Mouse (Mus musculus): ENCODE measurements around the gene Celsr1. TPM values are rescaled to one million over a fixed set of nuclear protein-coding genes. Genes with fewer than 3 reads are reported as not detected.

Celsr1 gene
- total and polyA plus RNA-seq, 3 experiments: not detected

DNA sequence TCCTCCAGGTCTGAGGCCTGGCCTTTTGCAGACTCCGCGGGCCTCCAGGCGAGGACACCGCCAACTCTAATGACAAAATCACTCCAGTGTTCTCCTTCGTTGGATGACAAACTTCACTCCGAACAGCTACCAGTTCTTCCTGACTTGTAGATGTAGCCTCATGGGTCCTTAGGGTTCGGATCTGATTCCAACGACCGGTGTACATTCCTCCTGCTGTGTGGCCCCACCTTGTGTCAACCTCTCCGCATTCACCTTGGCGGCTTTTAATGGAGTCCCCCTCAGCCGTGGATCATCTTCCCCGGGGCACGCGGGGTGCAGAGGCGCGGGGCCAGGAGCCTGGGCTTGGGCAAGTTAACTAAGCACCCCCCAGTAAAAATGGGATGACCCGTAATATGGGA, 154.1 kb downstream of the Celsr1 start:
- Histone ChIP-seq H3K9me3 (replicated peaks; ENCODE audit: low read length) (no peaks in the 10 kb centered on the region), H3K36me3 (replicated peaks in 1 of 2; ENCODE audit: control insufficient read depth in 1 of 2, insufficient read depth in 1 of 2, low read length in 1 of 2) (peaks cover 35 to 63% of the 10 kb centered on the region in 2 experiments), H3K27me3 (replicated peaks) (no peaks in the 10 kb centered on the region), H3K4me3 (replicated peaks in 1 of 3; ENCODE audit: low read depth in 2 of 3, low read length in 2 of 3, poor library complexity in 1 of 3) (peak overlapping the region; percentile 80 to 97 (median 86)), H3K4me2 (ENCODE audit: insufficient read depth, low read depth, poor library complexity, severe bottlenecking) (peak overlapping the region; percentile 94), H3K9ac (ENCODE audit: insufficient read depth, low read depth) (peak overlapping the region; percentile 57), H3K4me1 (ENCODE audit: control insufficient read depth in 1 of 2, insufficient read depth in 2 of 2) (peaks cover 4 to 15% of the 10 kb centered on the region in 2 experiments), H3K79me2 (replicated peaks; ENCODE audit: control insufficient read depth, extremely low read depth, insufficient read depth, poor library complexity, severe bottlenecking) (no peaks in the 10 kb centered on the region), H3K27ac (ENCODE audit: insufficient read depth, low read depth) (peak overlapping the region; percentile 16; the same call in 1 of the 2 replicates)
- no peak for DNase-seq (ENCODE audit: extremely low read depth)
- in situ Hi-C loops (cut with MboI; ENCODE audit: low pct_ligation_motif_present, low pct_unique_long_range_greater_than_20kb, low sequenced_read_pairs): no loop called here
- dilution Hi-C loops (cut with MboI; ENCODE audit: extremely low pct_ligation_motif_present, extremely low pct_unique_long_range_greater_than_20kb, low sequenced_read_pairs): no loop called here
- TF ChIP-seq MAX (IDR thresholded peaks at IDR 0.05; ENCODE audit: low read length): peak; percentile 9; the same call in 1 of the 2 replicates
- TF ChIP-seq CHD2 (IDR thresholded peaks at IDR 0.05; ENCODE audit: low read length): no peak
- TF ChIP-seq MYC (IDR thresholded peaks at IDR 0.05; ENCODE audit: low read depth, low read length): no peak

DNA sequence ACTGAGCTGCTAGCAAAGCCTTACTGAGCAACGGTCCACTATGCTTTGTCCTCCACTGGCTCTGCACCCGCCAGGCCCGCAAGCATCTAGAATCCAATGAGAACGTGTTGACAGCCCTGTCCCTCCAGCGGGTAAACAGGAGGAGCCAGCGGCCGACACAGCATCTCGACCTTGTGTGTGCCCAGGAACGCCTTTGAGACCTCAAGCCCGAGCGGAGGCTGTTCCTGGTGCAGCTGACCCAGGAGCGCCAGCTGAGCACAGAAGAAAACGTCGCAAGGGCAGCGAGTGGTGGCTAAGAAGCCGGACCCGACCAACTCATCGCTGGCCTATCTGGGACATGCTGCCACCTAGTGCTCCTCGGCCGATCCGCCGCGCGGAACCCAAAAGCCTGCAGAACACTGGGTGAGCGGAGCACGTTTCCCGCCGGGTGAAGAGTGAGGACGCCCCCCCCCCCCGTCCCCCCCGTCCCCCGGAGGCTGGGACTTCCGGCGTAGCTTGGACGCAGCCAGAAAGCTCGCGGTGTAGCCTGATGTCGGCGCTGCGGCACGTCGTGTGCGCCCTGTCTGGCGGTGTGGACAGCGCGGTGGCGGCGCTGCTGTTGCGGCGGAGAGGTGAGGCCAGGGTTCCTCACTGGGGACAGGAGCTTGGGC, 154.6 kb downstream of the Celsr1 start, which contains the start of gene Trmu:
TSS of gene Trmu (plus strand) at position 465 of the 650 bp plus-strand sequence.
- dilution Hi-C loops (cut with MboI; ENCODE audit: extremely low pct_ligation_motif_present, extremely low pct_unique_long_range_greater_than_20kb, low sequenced_read_pairs): no loop called here
- DNase-seq (ENCODE audit: extremely low read depth): peak; percentile 88
- Histone ChIP-seq H3K79me2 (replicated peaks; ENCODE audit: control insufficient read depth, extremely low read depth, insufficient read depth, poor library complexity, severe bottlenecking) (no peaks in the 10 kb centered on the region), H3K36me3 (replicated peaks in 1 of 2; ENCODE audit: control insufficient read depth in 1 of 2, insufficient read depth in 1 of 2, low read length in 1 of 2) (peaks cover 39 to 65% of the 10 kb centered on the region in 2 experiments), H3K4me3 (replicated peaks in 1 of 3; ENCODE audit: low read depth in 2 of 3, low read length in 2 of 3, poor library complexity in 1 of 3) (peak within 1 kb of the TSS; percentile 80 to 97 (median 86)), H3K4me2 (ENCODE audit: insufficient read depth, low read depth, poor library complexity, severe bottlenecking) (peak within 1 kb of the TSS; percentile 94), H3K9me3 (replicated peaks; ENCODE audit: low read length) (no peaks in the 10 kb centered on the region), H3K4me1 (ENCODE audit: control insufficient read depth in 1 of 2, insufficient read depth in 2 of 2) (peaks cover 4 to 15% of the 10 kb centered on the region in 2 experiments), H3K27ac (ENCODE audit: insufficient read depth, low read depth) (peak within 1 kb of the TSS; percentile 16), H3K9ac (ENCODE audit: insufficient read depth, low read depth) (peak within 1 kb of the TSS; percentile 57), H3K27me3 (replicated peaks) (no peaks in the 10 kb centered on the region)
- in situ Hi-C loops (cut with MboI; ENCODE audit: low pct_ligation_motif_present, low pct_unique_long_range_greater_than_20kb, low sequenced_read_pairs): no loop called here
- TF ChIP-seq JUN (IDR thresholded peaks at IDR 0.05; ENCODE audit: insufficient read depth, low read depth, low read length) (no peak), HCFC1 (IDR thresholded peaks at IDR 0.05; ENCODE audit: low read depth, low read length) (peak; percentile 83), GABPA (IDR thresholded peaks at IDR 0.05; ENCODE audit: insufficient replicate concordance, low read depth, low read length) (no peak), IRF4 (IDR thresholded peaks at IDR 0.05; ENCODE audit: low read depth, low read length) (peak; percentile 54; the same call in 1 of the 2 replicates), TBP (conservative IDR thresholded peaks at IDR 0.05; ENCODE audit: low read depth, low read length) (no peak), MAZ (IDR thresholded peaks at IDR 0.05; ENCODE audit: low read depth, low read length) (peak; percentile 92), PAX5 (IDR thresholded peaks at IDR 0.05; ENCODE audit: low read length) (no peak), CHD2 (IDR thresholded peaks at IDR 0.05; ENCODE audit: low read length) (peak; percentile 21; the same call in 1 of the 2 replicates), NELFE (IDR thresholded peaks at IDR 0.05; ENCODE audit: low read depth, low read length) (peak; percentile 84; the same call in 1 of the 2 replicates), MAX (IDR thresholded peaks at IDR 0.05; ENCODE audit: low read length) (peak; percentile 74), TCF12 (IDR thresholded peaks at IDR 0.05; ENCODE audit: low read depth, low read length) (peak; percentile 73), ZMIZ1 (IDR thresholded peaks at IDR 0.05; ENCODE audit: low read depth, low read length) (no peak), RCOR1 (conservative IDR thresholded peaks at IDR 0.05; ENCODE audit: low read depth, low read length) (no peak), USF1 (IDR thresholded peaks at IDR 0.05; ENCODE audit: low read depth, low read length) (no peak), ZC3H11A (IDR thresholded peaks at IDR 0.05; ENCODE audit: low read depth, low read length) (no peak), NRF1 (IDR thresholded peaks at IDR 0.05; ENCODE audit: low read depth, low read length) (peak; percentile 48; the same call in 1 of the 2 replicates), USF2 (conservative IDR thresholded peaks at IDR 0.05; ENCODE audit: low read depth, low read length) (no peak), CTCF (conservative IDR thresholded peaks at IDR 0.05 in 1 of 2, IDR thresholded peaks at IDR 0.05 in 1 of 2; ENCODE audit: low read depth in 2 of 2, low read length in 2 of 2) (peak in 1 of 2 experiments; percentile 79; a peak in 2 of 4 replicates), ZNF384 (IDR thresholded peaks at IDR 0.05; ENCODE audit: low read depth, low read length) (no peak), JUND (conservative IDR thresholded peaks at IDR 0.05; ENCODE audit: low read depth, low read length) (no peak), ETS1 (conservative IDR thresholded peaks at IDR 0.05; ENCODE audit: low read depth, low read length) (no peak), E2F4 (IDR thresholded peaks at IDR 0.05; ENCODE audit: insufficient replicate concordance, low read depth, low read length) (no peak), MXI1 (IDR thresholded peaks at IDR 0.05; ENCODE audit: low read depth, low read length) (peak; percentile 75), RAD21 (IDR thresholded peaks at IDR 0.05; ENCODE audit: low read depth, low read length) (peak; percentile 53), ELF1 (IDR thresholded peaks at IDR 0.05; ENCODE audit: low read depth, low read length) (peak; percentile 64), POLR2A (IDR thresholded peaks at IDR 0.05; ENCODE audit: low read depth, low read length) (peak; percentile 93), MYC (IDR thresholded peaks at IDR 0.05; ENCODE audit: low read depth, low read length) (peak; percentile 76; the same call in 1 of the 2 replicates), MEF2A (IDR thresholded peaks at IDR 0.05; ENCODE audit: borderline replicate concordance, low read depth, low read length) (peak; percentile 73; the same call in 1 of the 2 replicates), SMC3 (IDR thresholded peaks at IDR 0.05; ENCODE audit: low read depth, low read length) (peak; percentile 72), EP300 (IDR thresholded peaks at IDR 0.05; ENCODE audit: low read length) (no peak), CHD1 (IDR thresholded peaks at IDR 0.05; ENCODE audit: low read depth, low read length) (no peak)
